13 mouse cellular contexts compared by ENCODE assay signal in the genomic region with DNA sequence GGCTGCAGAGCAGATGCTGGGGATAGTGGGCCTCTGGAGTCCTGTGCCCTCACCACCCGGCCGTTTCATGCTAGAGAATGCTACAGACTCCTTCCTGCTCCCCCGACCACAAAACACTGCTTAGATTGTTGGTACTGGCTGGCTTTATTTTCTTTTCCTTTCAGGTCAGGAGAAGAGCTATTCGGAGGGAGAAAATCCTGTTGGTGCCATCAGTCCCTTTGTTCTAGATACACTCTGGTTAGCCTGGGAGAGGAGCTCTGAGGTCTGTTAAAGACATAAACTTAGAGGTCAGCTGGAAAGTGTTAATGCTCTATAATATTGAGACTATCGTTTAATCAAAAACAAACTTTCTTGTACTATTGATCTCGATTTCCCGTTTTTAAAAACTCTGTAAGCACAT. TPM values are rescaled to one million over a fixed set of nuclear protein-coding genes. Genes with fewer than 3 reads are reported as not detected.
A peak's percentile ranks its signal among the peaks of the same experiment; 100 is the strongest.
DNase-seq lines count a peak whose midpoint lies in the region; ATAC-seq lines count a peak whose summit lies in the region.
"Had no signal": no experiment of that assay in that cellular context is flagged by ENCODE, and none has a peak within 500 bp of the region (broad histone marks: within the 10 kb centered on the region; RNA-seq: fewer than 3 reads in every experiment).

No protein-coding gene starts in this region.

- H3K9me3 ChIP-seq in embryonic facial prominence, embryonic 13.5 days, result no peaks in the 10 kb centered on the region
- H3K9me3 ChIP-seq in hindbrain, embryonic 14.5 days (ENCODE audit: control insufficient read depth, low read length), result no peaks in the 10 kb centered on the region
- H3K9me3 ChIP-seq in midbrain, embryonic 15.5 days, result no peaks in the 10 kb centered on the region
- no peaks in the 10 kb centered on the region for H3K9me3 ChIP-seq in kidney, embryonic 15.5 days (replicated peaks)
- H3K9me3 ChIP-seq: heart, embryonic 15.5 days had no signal

- no peak overlapping the region for H3K27ac ChIP-seq in embryonic facial prominence, embryonic 13.5 days
- H3K27ac ChIP-seq in hindbrain, embryonic 14.5 days, result no peak overlapping the region
- no peak overlapping the region for H3K27ac ChIP-seq in midbrain, embryonic 15.5 days
- no peak overlapping the region for H3K27ac ChIP-seq in kidney, embryonic 15.5 days
- H3K27ac ChIP-seq: heart, embryonic 15.5 days had no signal

- peaks cover 43% of the 10 kb centered on the region for H3K4me1 ChIP-seq in embryonic facial prominence, embryonic 13.5 days
- H3K4me1 ChIP-seq in hindbrain, embryonic 14.5 days (replicated peaks; ENCODE audit: control insufficient read depth, insufficient read depth, low read length), result peaks cover 44% of the 10 kb centered on the region
- H3K4me1 ChIP-seq in midbrain, embryonic 15.5 days, result peaks cover 51% of the 10 kb centered on the region
- peaks cover 26% of the 10 kb centered on the region for H3K4me1 ChIP-seq in kidney, embryonic 15.5 days

- DNase-seq in embryo, embryonic 10.5 days (ENCODE audit: low spot score), result peak; percentile 60
- DNase-seq in hindbrain, embryonic 14.5 days (ENCODE audit: low spot score), result no peak
- DNase-seq in frontal cortex, postnatal 10 days (ENCODE audit: low spot score in 2 of 2), result no peak
- no peak for DNase-seq in adipocyte (ENCODE audit: low spot score)
- DNase-seq: kidney, adult 8-10 months; right cerebral cortex, postnatal 4 days; thymus, adult 2 months had no signal

- no peak overlapping the region for H3K4me3 ChIP-seq in embryonic facial prominence, embryonic 13.5 days
- H3K4me3 ChIP-seq in hindbrain, embryonic 14.5 days (replicated peaks; ENCODE audit: low read length), result no peak overlapping the region
- H3K4me3 ChIP-seq in midbrain, embryonic 15.5 days, result no peak overlapping the region
- H3K4me3 ChIP-seq in kidney, embryonic 15.5 days (replicated peaks), result no peak overlapping the region
- H3K4me3 ChIP-seq: heart, embryonic 15.5 days had no signal

- 0 out of 2 replicates have a peak overlapping the region, but pooled peaks have one; percentile 12 for H3K9ac ChIP-seq in embryonic facial prominence, embryonic 13.5 days
- peak overlapping the region; percentile 16 for H3K9ac ChIP-seq in hindbrain, embryonic 14.5 days
- 0 out of 2 replicates have a peak overlapping the region, but pooled peaks have one; percentile 1 for H3K9ac ChIP-seq in midbrain, embryonic 15.5 days
- H3K9ac ChIP-seq in kidney, embryonic 15.5 days, result no peak overlapping the region
- H3K9ac ChIP-seq: heart, embryonic 15.5 days had no signal

- 24% methylated on average over 7 of the region's 7 CpGs for WGBS in embryonic facial prominence, embryonic 13.5 days
- 29% methylated on average over 7 of the region's 7 CpGs for WGBS in hindbrain, embryonic 14.5 days
- 21% methylated on average over 7 of the region's 7 CpGs for WGBS in midbrain, embryonic 15.5 days
- WGBS in kidney, embryonic 15.5 days, result 36% methylated on average over 7 of the region's 7 CpGs

- no peak for ATAC-seq in embryonic facial prominence, embryonic 13.5 days (ENCODE audit: insufficient number of reproducible peaks, insufficient read depth, low FRiP score, low TSS enrichment, low read depth)
- ATAC-seq in hindbrain, embryonic 14.5 days (ENCODE audit: low FRiP score), result no peak
- ATAC-seq in midbrain, embryonic 15.5 days (replicated peaks), result no peak
- ATAC-seq in kidney, embryonic 15.5 days (replicated peaks; ENCODE audit: low FRiP score), result no peak

- peak overlapping the region; percentile 30; the same call in 1 of the 2 replicates for H3K4me2 ChIP-seq in embryonic facial prominence, embryonic 13.5 days
- H3K4me2 ChIP-seq in hindbrain, embryonic 14.5 days (replicated peaks), result peak overlapping the region; percentile 89
- H3K4me2 ChIP-seq in midbrain, embryonic 15.5 days, result peak overlapping the region; percentile 86
- H3K4me2 ChIP-seq in kidney, embryonic 15.5 days, result no peak overlapping the region
- H3K4me2 ChIP-seq: heart, embryonic 15.5 days had no signal

- no peaks in the 10 kb centered on the region for H3K27me3 ChIP-seq in embryonic facial prominence, embryonic 13.5 days
- H3K27me3 ChIP-seq in hindbrain, embryonic 14.5 days (ENCODE audit: control insufficient read depth, insufficient read depth, low read length), result no peaks in the 10 kb centered on the region
- no peaks in the 10 kb centered on the region for H3K27me3 ChIP-seq in midbrain, embryonic 15.5 days (replicated peaks)
- H3K27me3 ChIP-seq in kidney, embryonic 15.5 days, result no peaks in the 10 kb centered on the region
- H3K27me3 ChIP-seq: heart, embryonic 15.5 days had no signal

- H3K36me3 ChIP-seq in embryonic facial prominence, embryonic 13.5 days, result peaks cover 2% of the 10 kb centered on the region; the same call in 1 of the 2 replicates
- H3K36me3 ChIP-seq in hindbrain, embryonic 14.5 days (replicated peaks; ENCODE audit: control insufficient read depth, insufficient read depth), result no peaks in the 10 kb centered on the region
- H3K36me3 ChIP-seq in midbrain, embryonic 15.5 days (replicated peaks), result no peaks in the 10 kb centered on the region
- H3K36me3 ChIP-seq in kidney, embryonic 15.5 days, result peaks cover 5% of the 10 kb centered on the region; the same call in 1 of the 2 replicates
- H3K36me3 ChIP-seq: heart, embryonic 15.5 days had no signal

RNA-seq across cellular contexts. Expression of a gene that starts 4.5 kb away (rescaled TPM):
- 71.8 and 78.0 TPM in 2 replicates for polyA plus RNA-seq in embryonic facial prominence, embryonic 13.5 days (2015; fragmentation: Nextera tagmentation; extraction: Ambion mirVana)
- polyA plus RNA-seq in hindbrain, embryonic 14.5 days (2014; fragmentation: Nextera tagmentation; extraction: Ambion mirVana), result 47.9 and 51.9 TPM in 2 replicates
- polyA plus RNA-seq in midbrain, embryonic 15.5 days (2015; fragmentation: Nextera tagmentation; extraction: Ambion mirVana), result 60.9 and 63.7 TPM in 2 replicates
- 67.2 and 69.4 TPM in 2 replicates for polyA plus RNA-seq in kidney, embryonic 15.5 days (2015; fragmentation: Nextera tagmentation; extraction: Ambion mirVana)

RNA-seq across cellular contexts. Expression of a gene that starts 26.9 kb away (rescaled TPM):
- polyA plus RNA-seq in embryonic facial prominence, embryonic 13.5 days (2015; fragmentation: Nextera tagmentation; extraction: Ambion mirVana), result not detected in 2 replicates
- polyA plus RNA-seq in hindbrain, embryonic 14.5 days (2014; fragmentation: Nextera tagmentation; extraction: Ambion mirVana), result not detected in 2 replicates
- not detected in 2 replicates for polyA plus RNA-seq in midbrain, embryonic 15.5 days (2015; fragmentation: Nextera tagmentation; extraction: Ambion mirVana)
- not detected in 2 replicates for polyA plus RNA-seq in kidney, embryonic 15.5 days (2015; fragmentation: Nextera tagmentation; extraction: Ambion mirVana)
- polyA plus RNA-seq: cortical plate, adult 2 months; heart, embryonic 15.5 days; lung, embryonic 16.5 days; thymus, adult 2 months had no signal

RNA-seq across cellular contexts. Expression of a gene that starts 54.6 kb away (rescaled TPM):
- polyA plus RNA-seq in embryonic facial prominence, embryonic 13.5 days (2015; fragmentation: Nextera tagmentation; extraction: Ambion mirVana), result not detected in 2 replicates
- polyA plus RNA-seq in hindbrain, embryonic 14.5 days (2014; fragmentation: Nextera tagmentation; extraction: Ambion mirVana), result not detected in 2 replicates
- polyA plus RNA-seq in midbrain, embryonic 15.5 days (2015; fragmentation: Nextera tagmentation; extraction: Ambion mirVana), result not detected in 2 replicates
- not detected in 2 replicates for polyA plus RNA-seq in kidney, embryonic 15.5 days (2015; fragmentation: Nextera tagmentation; extraction: Ambion mirVana)
- polyA plus RNA-seq: cortical plate, adult 2 months; heart, embryonic 15.5 days; lung, embryonic 16.5 days had no signal
